Mouse (Mus musculus): ENCODE data around the gene Krt81.

The Krt81 gene

GRCm38 (mm10) chr15:101463651-101464050 lies at the start of gene Krt81:
Krt81 (minus strand) TSS chr15:101463751.
- no peak for DNase-seq (ENCODE audit: low spot score)

GRCm38 (mm10) chr15:101508247-101508646 lies 44.7 kb upstream of the Krt81 start:
- DNase-seq (ENCODE audit: low spot score) = no peak

- DNase-seq (ENCODE audit: low spot score) = no peak
Measured at GRCm38 (mm10) chr15:101506896-101507758, 43.6 kb upstream of the Krt81 start.

- no peak for DNase-seq (ENCODE audit: low spot score)
Measured at GRCm38 (mm10) chr15:101497181-101497580, 33.6 kb upstream of the Krt81 start.

GRCm38 (mm10) chr15:101495266-101495665 lies 31.7 kb upstream of the Krt81 start:
- no peak for DNase-seq (ENCODE audit: low spot score)

GRCm38 (mm10) chr15:101494203-101494602 lies 30.7 kb upstream of the Krt81 start:
- no peak for DNase-seq (ENCODE audit: low spot score)

- DNase-seq (ENCODE audit: low spot score) = no peak
Measured at GRCm38 (mm10) chr15:101493713-101494112, 30.2 kb upstream of the Krt81 start.

- no peak for DNase-seq (ENCODE audit: low spot score)
Measured at GRCm38 (mm10) chr15:101492718-101493117, 29.2 kb upstream of the Krt81 start.

- no peak for DNase-seq (ENCODE audit: low spot score)
Measured at GRCm38 (mm10) chr15:101491431-101491830, 27.9 kb upstream of the Krt81 start, which contains the start of gene Krt83. Krt83 (minus strand) TSS chr15:101491512.

GRCm38 (mm10) chr15:101485911-101486635 lies 22.5 kb upstream of the Krt81 start:
- no peak for DNase-seq (ENCODE audit: low spot score)

GRCm38 (mm10) chr15:101484939-101485338 lies 21.4 kb upstream of the Krt81 start:
- DNase-seq (ENCODE audit: low spot score) = no peak

- DNase-seq (ENCODE audit: low spot score) = no peak
Measured at GRCm38 (mm10) chr15:101483646-101484045, 20.1 kb upstream of the Krt81 start.

- no peak for DNase-seq (ENCODE audit: low spot score)
Measured at GRCm38 (mm10) chr15:101482056-101482455, 18.5 kb upstream of the Krt81 start.

- DNase-seq (ENCODE audit: low spot score) = no peak
Measured at GRCm38 (mm10) chr15:101479666-101480060, 16.1 kb upstream of the Krt81 start.

GRCm38 (mm10) chr15:101479007-101479665 lies 15.6 kb upstream of the Krt81 start:
- DNase-seq (ENCODE audit: low spot score) = no peak

GRCm38 (mm10) chr15:101472952-101473528 lies 9.5 kb upstream of the Krt81 start, which contains the start of gene Krt86:
Krt86 (plus strand) TSS chr15:101473478.
- peak; percentile 25 for DNase-seq (ENCODE audit: low spot score)

GRCm38 (mm10) chr15:101469093-101469492 lies 5.5 kb upstream of the Krt81 start:
- DNase-seq (ENCODE audit: low spot score) = no peak

GRCm38 (mm10) chr15:101459283-101459682 lies 4.3 kb downstream of the Krt81 start:
- DNase-seq (ENCODE audit: low spot score) = no peak

GRCm38 (mm10) chr15:101458361-101458930 lies 5.1 kb downstream of the Krt81 start:
- DNase-seq (ENCODE audit: low spot score) = no peak

GRCm38 (mm10) chr15:101455891-101456290 lies 7.7 kb downstream of the Krt81 start:
- DNase-seq (ENCODE audit: low spot score) = no peak

GRCm38 (mm10) chr15:101455292-101455691 lies 8.3 kb downstream of the Krt81 start:
- DNase-seq (ENCODE audit: low spot score) = no peak

- no peak for DNase-seq (ENCODE audit: low spot score)
Measured at GRCm38 (mm10) chr15:101454774-101455173, 8.8 kb downstream of the Krt81 start.

All from yolk sac, embryonic 10.5 days (tissue).